Mouse (Mus musculus): ENCODE measurements around the gene Ctcf. TPM values are rescaled to one million over a fixed set of nuclear protein-coding genes. Genes with fewer than 3 reads are reported as not detected.

Gene Ctcf
- total RNA-seq, 2 experiments from 2014 or later = 80.7 to 84.5 TPM

DNA sequence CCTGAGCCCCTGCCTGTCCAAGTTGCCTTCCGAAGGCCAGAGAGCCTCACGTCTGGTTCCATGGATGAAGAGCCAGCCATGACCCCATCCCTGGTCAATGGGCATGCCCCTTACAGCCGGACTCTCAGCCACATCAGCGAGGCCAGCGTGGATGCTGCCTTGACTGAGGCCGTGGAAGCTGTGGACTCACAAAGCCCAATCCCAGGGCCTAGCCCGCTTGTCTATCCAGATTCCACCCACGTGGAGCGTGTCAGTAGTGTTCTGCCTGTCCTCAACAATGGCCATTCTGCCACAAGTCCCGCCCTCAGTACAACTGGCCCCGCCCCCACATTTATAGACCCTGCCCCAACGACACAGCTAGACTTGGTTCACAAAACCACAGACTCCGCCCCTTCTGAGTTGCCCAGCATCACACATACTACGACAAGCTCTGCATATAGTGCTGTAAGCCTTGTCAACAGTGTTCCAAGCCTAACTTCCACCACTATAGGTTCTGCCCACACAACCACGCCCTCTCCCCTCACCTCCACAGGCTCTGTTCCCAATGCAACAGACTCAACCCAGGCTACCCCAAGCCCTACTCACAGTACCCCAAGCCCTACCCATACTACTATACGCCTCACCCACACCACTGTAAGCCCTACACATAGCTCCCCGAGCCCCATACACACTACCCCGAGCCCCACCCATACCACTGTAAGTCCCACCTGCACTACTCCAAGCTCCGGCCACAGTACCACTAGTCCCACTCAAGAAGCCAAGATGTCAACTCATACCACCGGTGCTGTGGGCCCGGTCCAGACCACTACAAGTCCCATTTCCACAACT, 18.7 kb upstream of the Ctcf start:
- DNase-seq (ENCODE audit: low spot score in 2 of 2) = no peak

DNA sequence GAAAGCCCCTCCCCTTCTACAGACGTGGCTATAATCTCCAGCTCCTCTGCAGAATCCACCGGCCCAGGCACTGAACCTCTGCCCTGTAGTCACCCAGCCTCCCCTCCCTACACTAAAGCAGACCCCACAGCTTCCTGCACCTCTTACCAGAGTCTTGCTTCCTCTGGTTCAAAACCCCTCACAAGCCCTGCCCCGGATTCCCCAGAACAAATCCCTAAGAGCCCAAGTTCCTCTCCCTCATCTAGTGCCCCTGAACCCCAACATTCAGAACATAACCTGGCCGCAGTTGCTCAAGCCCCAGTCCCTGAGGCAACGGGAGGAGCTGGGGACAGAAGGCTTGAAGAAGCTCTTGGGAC, 18.1 kb upstream of the Ctcf start:
- no peak for DNase-seq (ENCODE audit: low spot score in 2 of 2)

DNA sequence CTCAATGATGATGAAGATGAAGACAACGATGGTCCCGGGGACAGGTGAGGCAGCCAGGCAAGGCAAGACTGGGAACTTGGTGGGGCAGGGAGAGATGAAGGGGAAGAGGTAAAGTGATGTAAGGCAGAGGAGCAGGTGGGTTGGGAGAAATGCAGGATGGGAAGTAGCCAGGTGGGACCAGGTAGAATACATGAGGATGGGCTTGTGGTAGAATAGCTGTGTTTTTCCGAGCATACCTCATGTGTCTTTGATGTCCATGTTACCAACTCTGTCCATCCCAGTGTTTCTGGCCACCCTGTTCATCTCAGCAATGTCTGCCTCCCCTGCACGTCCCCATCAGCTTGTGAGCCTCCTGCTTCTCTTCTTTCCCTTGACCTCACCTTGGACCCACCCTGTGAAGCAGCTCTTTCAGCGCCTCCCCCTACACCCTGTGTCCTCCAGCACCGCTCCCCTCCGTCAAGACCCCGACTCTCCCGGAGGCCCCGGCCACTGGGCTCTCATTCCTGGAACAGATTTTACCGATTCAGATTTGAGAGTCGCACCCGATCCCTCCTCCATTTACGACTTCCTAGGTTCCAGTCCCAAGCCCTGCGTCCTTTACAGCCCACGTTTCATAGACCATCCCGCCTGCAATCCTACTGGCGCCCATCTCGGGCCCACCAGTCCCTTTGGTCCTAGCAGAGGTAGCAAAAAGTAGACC, 17.3 kb upstream of the Ctcf start:
- no peak for DNase-seq (ENCODE audit: low spot score in 2 of 2)

DNA sequence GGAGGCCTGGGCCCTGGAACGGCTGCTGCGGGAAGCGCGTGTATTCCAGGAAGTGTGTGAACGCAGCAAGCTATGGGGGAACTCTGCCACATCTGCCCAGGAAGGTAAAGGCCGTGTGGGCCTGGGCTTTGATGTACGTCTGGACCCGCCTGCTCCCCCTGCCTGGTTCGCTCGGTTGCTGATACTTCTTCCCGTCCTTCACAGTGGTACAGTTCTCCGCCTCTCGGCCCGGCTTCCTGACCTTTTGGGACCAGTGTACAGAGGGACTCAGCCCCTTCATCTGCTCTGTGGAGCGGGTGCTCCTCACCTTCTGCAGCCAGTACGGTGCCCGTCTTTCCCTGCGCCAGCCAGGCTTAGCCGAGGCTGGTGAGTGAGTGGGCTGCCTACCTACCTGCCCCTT, 16.2 kb upstream of the Ctcf start:
- DNase-seq (ENCODE audit: low spot score in 2 of 2) = no peak

DNA sequence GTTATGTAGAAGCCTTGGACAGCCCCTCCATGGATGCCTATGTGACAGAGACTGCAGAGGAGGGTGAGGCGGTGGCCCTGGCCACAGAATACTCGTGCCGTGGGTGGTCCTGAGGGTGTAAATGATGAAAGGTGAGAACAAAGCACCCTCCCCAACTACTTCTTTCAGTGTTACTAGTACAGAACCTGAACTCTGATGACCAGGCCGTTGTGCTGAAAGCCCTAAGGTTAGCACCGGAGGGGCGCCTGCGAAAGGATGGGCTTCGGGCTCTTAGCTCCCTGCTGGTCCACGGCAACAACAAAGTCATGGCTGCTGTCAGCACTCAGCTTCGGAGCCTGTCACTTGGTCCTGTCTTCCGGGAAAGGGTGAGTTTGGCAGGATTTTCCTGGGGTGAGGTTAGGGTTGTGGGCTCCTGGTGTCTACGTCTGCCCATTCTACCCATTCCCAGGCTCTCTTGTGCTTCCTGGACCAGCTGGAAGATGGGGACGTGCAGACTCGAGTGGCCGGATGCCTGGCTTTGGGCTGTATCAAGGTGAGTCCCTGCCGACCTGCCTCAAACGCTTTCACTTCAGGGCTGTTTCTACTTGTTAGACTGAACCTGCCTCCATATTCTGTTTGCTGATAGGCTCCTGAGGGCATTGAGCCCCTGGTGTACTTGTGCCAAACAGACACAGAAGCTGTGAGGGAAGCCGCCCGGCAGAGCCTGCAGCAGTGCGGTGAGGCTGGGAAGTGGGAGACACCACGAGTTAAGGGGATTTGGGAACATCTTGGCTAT, 15.2 kb upstream of the Ctcf start:
- DNase-seq (ENCODE audit: low spot score in 2 of 2) = peak in 1 of 2 experiments; percentile 46

DNA sequence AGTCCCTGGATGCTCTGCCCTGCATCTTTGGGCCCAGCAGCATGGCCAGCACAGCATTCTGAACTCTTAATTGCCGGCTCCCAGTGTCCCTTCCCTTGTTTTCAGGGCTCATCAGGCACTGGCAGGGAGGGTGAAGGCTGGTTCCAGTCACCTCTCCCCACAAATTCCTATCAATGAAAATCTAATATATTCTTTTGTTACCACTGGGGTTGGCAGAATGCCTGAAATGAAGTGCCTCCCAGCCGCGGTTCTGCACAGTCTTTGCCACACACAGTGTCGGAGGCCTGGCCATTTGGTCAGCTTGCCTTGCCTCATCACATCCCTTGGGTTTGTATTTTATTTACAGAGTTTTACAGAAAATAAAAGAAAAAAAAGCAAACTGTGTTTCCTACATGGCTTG, 14.5 kb upstream of the Ctcf start:
- peak in 1 of 2 experiments; percentile 39 for DNase-seq (ENCODE audit: low spot score in 2 of 2)

DNA sequence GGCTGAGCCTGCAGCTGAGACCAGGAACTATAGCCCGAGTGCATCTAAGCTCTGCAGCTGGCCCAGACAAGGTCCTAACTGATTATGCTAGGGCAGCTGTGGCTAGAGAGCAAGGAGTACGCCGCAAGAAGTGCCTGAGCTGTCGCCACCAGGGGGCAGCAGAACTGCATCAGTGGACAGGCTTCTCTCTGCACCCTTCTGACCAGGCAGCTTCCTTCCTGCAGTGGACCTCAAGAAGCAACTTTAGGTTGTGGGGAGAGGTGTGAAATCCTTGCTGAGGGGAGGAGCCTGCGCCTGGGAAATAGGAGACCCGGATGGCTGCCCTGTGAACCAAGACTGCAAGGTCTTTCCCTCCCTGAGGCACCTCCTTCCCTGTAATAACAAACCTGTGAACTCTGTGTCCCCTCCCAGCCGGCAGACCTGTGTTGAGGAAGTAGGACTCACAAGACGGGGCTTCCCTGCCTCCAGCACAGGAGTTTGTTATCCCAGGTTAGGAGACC, 13.9 kb upstream of the Ctcf start:
- peak; percentile 87 to 97 for DNase-seq (ENCODE audit: low spot score in 2 of 2)

DNA sequence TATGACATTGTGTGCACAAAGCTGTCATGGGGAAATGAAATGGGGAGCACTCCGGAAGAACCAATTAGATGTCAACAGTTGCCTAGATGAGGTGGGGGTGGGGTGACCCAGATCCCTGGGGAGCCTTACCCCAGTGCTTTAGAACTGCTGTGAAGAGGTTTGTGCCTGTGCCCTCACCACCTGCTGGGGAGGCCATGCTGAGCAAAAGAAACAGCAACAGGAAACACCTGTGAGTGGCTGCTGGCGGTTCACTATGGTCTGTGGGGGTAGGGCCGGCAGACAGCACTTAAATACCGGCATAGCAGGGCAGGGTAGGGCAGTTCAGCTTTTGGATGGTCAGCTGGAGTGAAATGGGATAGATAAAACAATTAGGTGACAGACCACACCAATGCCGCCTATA, 13.2 kb upstream of the Ctcf start:
- no peak for DNase-seq (ENCODE audit: low spot score in 2 of 2)

DNA sequence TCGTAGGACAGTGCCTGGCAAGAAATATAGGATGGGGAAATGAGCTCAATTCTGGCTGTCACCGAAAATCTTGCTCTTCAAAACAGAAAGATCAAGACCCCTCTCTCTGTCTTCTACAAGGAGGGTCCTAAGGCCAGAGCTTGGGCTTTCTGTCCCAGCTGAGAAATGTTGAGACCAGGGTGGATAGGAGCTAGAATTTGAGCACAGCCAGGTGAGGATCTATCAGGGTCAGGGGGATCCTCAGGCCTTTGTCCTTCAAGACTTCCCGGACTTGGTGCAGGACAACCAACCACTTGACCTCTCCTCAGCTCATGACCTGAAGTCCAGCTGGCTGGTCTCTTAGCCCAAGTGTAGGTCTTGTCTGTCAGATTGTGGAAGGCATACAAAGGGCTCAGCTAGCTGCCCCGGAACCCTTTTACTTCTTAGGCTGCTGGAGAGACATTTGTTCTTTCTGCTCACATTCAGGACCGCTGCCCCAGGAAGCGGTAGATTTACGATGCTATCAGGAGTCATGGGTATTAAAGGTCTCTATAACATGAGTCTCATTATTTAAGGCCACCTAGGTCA, 12.6 kb upstream of the Ctcf start:
- DNase-seq (ENCODE audit: low spot score in 2 of 2) = peak in 1 of 2 experiments; percentile 31

DNA sequence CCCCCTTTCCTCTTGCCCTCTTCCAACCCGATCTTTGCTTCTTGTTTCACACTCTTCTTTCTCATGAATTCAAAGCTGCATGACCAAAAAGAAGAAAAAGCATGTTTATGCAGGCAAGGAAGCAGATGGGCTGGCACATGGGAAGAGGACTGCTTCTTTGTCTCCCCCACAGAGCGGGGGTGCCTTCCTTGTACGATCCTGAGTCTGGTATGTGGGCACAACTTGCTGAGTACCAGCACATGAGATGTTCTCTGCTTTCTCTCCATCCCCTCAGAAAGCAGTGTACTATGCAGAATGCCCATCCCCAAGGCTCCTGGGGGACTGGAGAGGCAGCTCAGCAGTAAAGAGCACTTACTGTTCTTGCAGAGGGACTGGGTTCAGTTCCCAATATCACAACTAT, 12.0 kb upstream of the Ctcf start:
- DNase-seq (ENCODE audit: low spot score in 2 of 2) = peak; percentile 80 to 90

DNA sequence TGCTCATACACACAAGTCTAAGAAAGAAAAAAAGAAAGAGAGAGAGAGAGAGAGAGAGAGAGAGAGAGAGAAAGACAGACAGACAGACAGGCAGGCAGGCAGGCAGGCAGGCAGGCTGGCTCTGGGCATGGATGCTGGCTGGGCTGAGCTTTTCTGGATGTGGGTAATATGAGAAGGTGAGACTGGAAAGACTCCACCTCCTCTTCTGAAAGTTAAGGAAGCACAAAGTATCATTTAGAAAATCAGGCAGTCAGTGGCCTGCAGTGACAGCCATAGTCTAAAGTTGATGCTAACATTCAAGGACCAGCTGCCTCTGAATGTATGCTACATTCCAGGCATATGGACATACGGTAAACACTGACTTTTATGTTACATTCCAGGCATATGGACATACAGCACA, 11.5 kb upstream of the Ctcf start:
- DNase-seq (ENCODE audit: low spot score in 2 of 2) = peak in 1 of 2 experiments; percentile 31

DNA sequence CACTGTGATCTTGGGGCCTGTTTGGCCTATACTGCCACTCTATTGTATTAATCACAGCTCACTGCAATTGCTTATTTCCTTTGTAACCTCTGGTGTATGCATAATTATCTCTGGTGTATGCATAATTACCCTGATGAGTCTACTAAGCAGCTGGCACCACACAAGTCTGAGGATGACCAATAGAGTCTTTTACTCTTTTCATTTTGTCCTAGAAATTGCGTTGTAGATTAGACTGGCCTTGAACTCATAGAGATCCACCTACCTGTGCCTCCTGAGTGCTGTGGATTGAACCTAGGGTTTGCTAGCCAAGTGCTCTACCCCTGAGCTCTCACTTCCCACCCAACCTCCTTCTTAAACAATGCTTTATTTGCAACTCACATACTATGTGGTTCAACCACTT, 10.3 kb upstream of the Ctcf start:
- DNase-seq (ENCODE audit: low spot score in 2 of 2) = no peak

DNA sequence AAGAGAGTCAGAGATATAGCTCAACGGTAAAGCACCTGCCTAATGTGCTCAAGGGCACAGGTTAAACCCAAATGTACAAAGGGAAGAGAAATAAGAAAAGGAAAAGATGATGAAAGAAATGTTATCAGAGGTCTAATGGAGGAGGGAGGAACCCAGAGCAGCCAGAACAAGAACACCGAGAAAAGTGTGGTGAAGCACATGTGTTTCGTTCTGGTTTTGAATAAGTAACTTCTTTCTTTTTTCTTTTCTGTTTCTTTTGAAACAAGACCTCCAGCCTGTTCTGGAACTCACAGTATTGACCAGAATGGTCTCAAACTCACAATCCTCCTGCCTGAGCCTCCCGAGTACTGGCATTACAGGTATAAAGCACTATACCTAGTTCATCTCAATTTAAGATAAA, 7.0 kb upstream of the Ctcf start:
- DNase-seq (ENCODE audit: low spot score in 2 of 2) = no peak

DNA sequence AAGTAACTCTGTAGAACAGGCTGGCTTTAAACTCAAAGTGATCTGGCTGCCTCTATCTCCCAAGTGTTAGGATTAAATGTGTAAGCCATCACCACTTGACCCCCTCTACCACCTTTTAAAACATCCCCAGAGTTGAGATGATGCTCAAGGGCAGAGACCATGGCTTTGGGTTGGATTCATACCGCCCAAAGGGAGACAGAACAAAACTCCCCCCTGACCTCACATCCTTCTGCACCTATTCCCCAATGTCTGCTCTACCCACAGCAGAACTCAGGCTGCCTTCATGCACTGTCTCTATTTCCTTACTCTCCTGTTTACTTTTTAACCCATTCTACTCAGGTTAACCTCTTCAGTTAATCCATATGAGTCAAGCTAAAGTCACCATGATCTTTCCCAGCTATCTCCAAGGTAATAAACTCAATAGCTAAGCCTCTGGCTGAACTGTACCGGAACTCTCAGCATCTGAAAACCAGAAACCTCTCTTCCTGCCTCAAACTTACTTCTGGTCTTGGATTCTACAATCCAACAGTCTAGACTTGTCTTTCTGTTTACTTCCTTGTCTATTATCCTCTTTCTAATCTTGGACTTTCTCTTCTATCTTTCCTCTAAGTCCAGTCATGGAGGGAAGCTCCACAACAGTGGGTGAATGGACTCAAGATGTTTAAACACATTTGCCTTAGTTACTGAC, 1.5 kb upstream of the Ctcf start:
- DNase-seq (ENCODE audit: low spot score in 2 of 2) = no peak

DNA sequence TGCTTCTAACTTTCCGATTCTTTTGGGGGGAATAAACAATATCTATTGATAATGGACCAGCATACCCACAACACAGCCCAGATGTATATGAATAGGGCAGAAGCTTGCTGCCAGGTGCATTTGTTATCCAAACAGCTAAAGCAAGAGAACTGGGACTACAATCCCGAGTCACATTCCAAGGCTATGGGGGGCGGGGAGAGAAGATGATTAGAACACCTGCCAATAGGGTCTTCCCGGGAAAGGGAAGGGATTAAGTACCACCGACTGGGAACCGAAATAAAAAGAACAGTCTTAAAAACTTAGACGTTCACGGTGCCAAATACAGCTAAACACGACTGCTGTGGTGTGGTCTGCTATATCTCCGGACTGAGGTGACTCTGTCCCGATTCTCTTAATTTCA, 887 bp upstream of the Ctcf start:
- DNase-seq (ENCODE audit: low spot score in 2 of 2) = no peak

DNA sequence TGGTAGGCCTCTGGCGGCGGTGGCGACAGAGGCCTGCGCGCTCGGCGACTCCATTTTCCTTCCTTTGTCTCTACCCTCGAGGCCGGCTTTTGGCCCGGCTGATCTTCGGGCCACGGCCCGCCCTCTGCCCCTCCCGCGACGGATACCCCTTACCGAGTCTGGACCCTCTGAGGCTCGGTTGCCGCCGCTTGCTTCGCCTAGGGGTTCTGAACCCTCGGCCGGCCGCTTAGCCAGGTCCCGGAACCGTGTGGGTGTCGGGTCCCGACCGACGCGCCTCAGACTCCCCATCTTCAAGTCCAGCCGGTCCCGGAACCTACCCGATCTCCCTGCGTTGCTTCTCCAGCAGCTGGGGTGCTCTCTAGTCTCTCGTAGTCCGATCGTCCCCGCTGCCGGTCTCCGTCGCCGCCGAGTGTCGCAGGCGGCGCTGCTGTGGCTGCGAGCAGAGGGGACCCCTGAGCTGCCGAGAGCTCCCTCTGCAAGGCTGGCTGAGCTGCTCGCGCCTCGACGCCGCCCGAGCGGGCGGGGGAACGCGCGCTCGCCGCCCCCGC, 669 bp downstream of the Ctcf start, which contains the start of gene Agrp:
Agrp (minus strand) TSS at position 431 of the 548 bp plus-strand sequence.
- DNase-seq (ENCODE audit: low spot score in 2 of 2) = peak in 1 of 2 experiments; percentile 60

DNA sequence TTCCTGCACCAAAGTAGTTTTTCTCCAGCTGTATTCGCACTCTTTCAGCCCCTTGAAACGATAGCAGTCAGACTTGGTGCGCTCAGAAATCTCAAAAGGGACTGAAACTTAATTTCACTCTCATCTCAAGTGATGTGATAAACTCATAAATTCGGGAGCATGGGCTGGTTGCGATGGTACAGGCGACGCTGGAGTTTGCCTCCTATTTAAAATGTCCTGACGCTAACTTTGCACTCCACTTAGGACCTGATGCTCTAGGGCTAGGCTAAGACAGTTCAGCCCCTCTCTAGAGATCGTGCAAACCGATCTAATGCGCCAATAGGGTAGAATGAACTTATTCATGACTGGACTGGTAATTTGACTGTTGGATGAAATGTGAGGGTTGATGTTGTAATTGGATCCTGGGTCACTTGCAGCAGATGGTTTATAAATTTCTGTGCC, 1.3 kb downstream of the Ctcf start:
- no peak for DNase-seq (ENCODE audit: low spot score in 2 of 2)

DNA sequence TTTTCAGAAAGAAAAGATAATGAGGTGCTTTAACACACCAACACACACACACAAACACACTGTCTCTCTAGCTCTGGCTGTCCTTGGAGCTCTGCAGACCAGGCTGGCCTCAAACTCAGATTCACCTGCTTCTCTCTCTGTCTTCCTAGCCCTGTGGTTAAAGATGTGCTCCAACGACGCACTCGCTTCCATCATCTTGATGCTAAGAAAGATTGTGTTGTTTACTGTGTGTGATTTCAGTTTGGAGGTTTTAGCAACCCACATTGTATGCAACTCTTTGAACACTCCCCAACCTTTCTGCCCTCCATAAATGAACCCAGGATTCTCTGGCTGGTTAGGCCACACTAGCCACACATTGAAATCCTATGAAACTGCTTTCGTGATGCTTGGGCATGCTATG, 2.1 kb downstream of the Ctcf start:
- no peak for DNase-seq (ENCODE audit: low spot score in 2 of 2)

DNA sequence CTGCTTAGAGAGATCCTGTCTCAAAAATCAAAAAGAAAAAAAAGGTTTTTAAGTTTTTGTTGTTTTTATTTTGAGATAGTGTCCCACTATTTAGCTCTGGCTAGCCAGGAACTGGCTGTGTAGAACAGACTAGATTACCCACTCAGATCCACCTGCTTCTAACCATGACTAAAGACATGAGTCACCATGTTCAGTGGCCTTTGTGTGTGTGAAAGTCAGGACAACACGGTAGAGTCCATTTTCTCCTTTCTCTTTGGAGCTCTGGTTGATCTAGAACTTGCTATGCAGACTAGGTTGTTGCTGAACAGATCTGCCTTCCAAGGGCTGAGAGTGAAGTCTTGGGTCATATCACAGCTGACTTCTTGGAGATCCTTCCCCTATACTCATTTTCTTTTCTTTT, 3.5 kb downstream of the Ctcf start:
- DNase-seq (ENCODE audit: low spot score in 2 of 2) = no peak

DNA sequence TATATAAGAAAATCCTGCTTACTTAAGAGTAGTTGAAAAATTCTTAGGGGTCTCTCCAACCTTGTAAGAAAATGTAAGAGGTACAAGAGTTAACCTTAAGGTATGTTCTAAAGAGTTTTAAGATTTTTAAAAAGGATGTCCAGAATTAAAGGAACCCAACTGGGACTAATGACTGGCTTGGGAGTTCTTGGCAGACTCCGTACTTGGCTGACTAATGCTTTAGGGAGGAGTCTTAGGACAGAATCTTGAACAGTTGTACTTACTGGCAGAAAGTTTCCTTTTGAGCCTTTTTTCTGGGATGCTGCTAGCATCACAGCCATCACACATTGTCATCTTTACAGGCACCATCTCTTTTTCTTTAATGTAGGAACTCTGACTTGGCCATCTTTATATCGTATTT, 4.1 kb downstream of the Ctcf start:
- DNase-seq (ENCODE audit: low spot score in 2 of 2) = no peak

Measured in layer of hippocampus, adult 18-20 months (tissue).